ENCODE assay signal across 13 mouse cellular contexts in the genomic region with DNA sequence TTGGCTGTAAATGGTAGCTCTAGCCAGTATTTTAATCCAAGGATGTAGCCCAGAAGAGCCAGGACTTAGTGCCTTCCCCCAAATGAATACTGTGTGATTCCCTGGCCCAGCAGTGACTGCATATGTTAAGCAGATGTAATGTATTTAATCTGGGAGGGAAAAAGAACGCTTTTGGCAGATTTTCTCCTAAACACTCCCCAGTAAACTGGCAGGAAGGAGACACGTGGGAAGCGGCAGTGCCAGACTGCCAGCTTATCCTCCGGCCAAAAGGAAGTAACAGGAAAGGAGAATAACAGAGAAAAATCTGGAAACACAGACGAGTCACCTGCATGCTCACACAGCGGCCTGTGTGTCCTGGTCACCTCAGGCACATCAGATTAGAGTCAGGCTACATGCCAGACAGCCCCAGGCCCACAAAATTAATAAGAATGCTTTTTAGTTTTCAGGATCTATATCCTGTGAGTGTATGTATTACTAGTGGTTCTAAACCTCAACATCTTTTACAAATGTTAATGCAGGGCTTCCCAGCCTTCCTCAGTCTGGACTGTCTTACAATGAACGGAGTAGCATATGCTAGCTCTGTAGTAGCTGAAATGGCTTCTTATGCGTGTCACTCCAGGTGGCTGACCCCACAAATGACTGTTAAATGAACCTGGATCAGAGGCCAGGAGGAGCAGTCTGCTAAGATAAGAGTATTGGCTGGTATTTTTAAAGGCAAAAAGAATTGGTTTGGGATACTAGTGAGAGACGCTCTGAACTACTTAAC.
DNase-seq lines count a peak whose midpoint lies in the region; ATAC-seq and TF ChIP-seq lines count a peak whose summit lies in the region.
"Had no signal": no experiment of that assay in that cellular context is flagged by ENCODE, and none has a peak within 500 bp of the region (broad histone marks: within the 10 kb centered on the region; RNA-seq: fewer than 3 reads in every experiment).

No protein-coding gene starts in this region.

- WGBS in lung, embryonic 14.5 days, result 69% methylated on average over 9 of the region's 9 CpGs
- 73% methylated on average over 9 of the region's 9 CpGs for WGBS in kidney, embryonic 15.5 days

- H3K27ac ChIP-seq in lung, embryonic 14.5 days (ENCODE audit: low read depth), result no peak overlapping the region
- H3K27ac ChIP-seq in kidney, embryonic 15.5 days, result no peak overlapping the region
- H3K27ac ChIP-seq: macrophage; neural tube, embryonic 12.5 days had no signal

- no peak overlapping the region for H3K4me3 ChIP-seq in lung, embryonic 14.5 days (ENCODE audit: low read depth, low read length)
- H3K4me3 ChIP-seq in kidney, embryonic 15.5 days (replicated peaks), result no peak overlapping the region
- H3K4me3 ChIP-seq: neural tube, embryonic 12.5 days had no signal

- no peaks in the 10 kb centered on the region for H3K27me3 ChIP-seq in lung, embryonic 14.5 days (ENCODE audit: insufficient read depth, low read length)
- no peaks in the 10 kb centered on the region for H3K27me3 ChIP-seq in kidney, embryonic 15.5 days
- H3K27me3 ChIP-seq: neural tube, embryonic 12.5 days had no signal

- H3K9ac ChIP-seq in lung, embryonic 14.5 days, result no peak overlapping the region
- no peak overlapping the region for H3K9ac ChIP-seq in kidney, embryonic 15.5 days
- H3K9ac ChIP-seq: neural tube, embryonic 12.5 days had no signal

- H3K4me2 ChIP-seq in lung, embryonic 14.5 days, result no peak overlapping the region
- H3K4me2 ChIP-seq in kidney, embryonic 15.5 days, result no peak overlapping the region
- H3K4me2 ChIP-seq: neural tube, embryonic 12.5 days had no signal

- no peak for ATAC-seq in lung, embryonic 14.5 days (ENCODE audit: insufficient read depth)
- no peak for ATAC-seq in kidney, embryonic 15.5 days (replicated peaks; ENCODE audit: low FRiP score)

- no peaks in the 10 kb centered on the region for H3K9me3 ChIP-seq in lung, embryonic 14.5 days (ENCODE audit: low read depth, low read length)
- no peaks in the 10 kb centered on the region for H3K9me3 ChIP-seq in kidney, embryonic 15.5 days (replicated peaks)
- H3K9me3 ChIP-seq: neural tube, embryonic 12.5 days had no signal

- 0 out of 2 replicates have a peak, but pooled peaks cover 3% of the 10 kb centered on the region for H3K36me3 ChIP-seq in lung, embryonic 14.5 days (ENCODE audit: insufficient read depth)
- no peaks in the 10 kb centered on the region for H3K36me3 ChIP-seq in kidney, embryonic 15.5 days
- H3K36me3 ChIP-seq: neural tube, embryonic 12.5 days had no signal

- TF ChIP-seq CTCF in lung, embryonic 14.5 days (IDR thresholded peaks at IDR 0.05; ENCODE audit: low read depth), result no peak

- peaks cover 3% of the 10 kb centered on the region; the same call in 1 of the 2 replicates for H3K4me1 ChIP-seq in lung, embryonic 14.5 days (ENCODE audit: insufficient read depth)
- H3K4me1 ChIP-seq in kidney, embryonic 15.5 days, result no peaks in the 10 kb centered on the region; the same call in 1 of the 2 replicates
- H3K4me1 ChIP-seq: neural tube, embryonic 12.5 days had no signal

- peak; percentile 23 for DNase-seq in lung, embryonic 14.5 days
- DNase-seq in lung, postnatal 4 days, result no peak
- peak; percentile 37 to 56 for DNase-seq in cerebellum, postnatal 14 days
- peak; percentile 60 for DNase-seq in layer of hippocampus, adult 9-11 months
- peak; percentile 61 for DNase-seq in right cerebral cortex, postnatal 25 days
- no peak for DNase-seq in kidney, postnatal 25 days
- no peak for DNase-seq in ovary, postnatal 36 days (ENCODE audit: low spot score)
- DNase-seq: gastrocnemius, postnatal 14 days; spleen, adult 18-20 months; thymus, postnatal 4 days had no signal

Comparison
In these comparisons a context has a peak if more than half of its experiments do, and no peak if none do; other contexts are left out.
1. DNase-seq: peak in lung, embryonic 14.5 days (single experiment), cerebellum, postnatal 14 days (2 of 2), layer of hippocampus, adult 9-11 months (single experiment) and right cerebral cortex, postnatal 25 days (single experiment); none in lung, postnatal 4 days (0 of 2), kidney, postnatal 25 days (0 of 2) and ovary, postnatal 36 days (single experiment).